Mouse (Mus musculus) E14TG2a.4 (cell line): ENCODE measurements at regions not wholly inside any gene's neighbourhood (a gene's known extent, or its start where the extent isn't known, plus 50 kb on each side); places are given as distances from the start of the nearest gene placed in this dataset.

ENCODE experiments used
- CTCF ChIP-seq: conservative IDR thresholded peaks from 2 replicates; pipeline ENCODE4 v1.5.1; 2014; ENCODE audit warnings: low read length
- NANOG ChIP-seq: IDR thresholded peaks from 2 replicates; pipeline ENCODE4 v1.6.1; 2014; ENCODE audit warnings: borderline replicate concordance, low read length, mixed read lengths
- POU5F1 ChIP-seq: IDR thresholded peaks from 2 replicates; pipeline ENCODE4 v1.6.1; 2014; ENCODE audit warnings: low read length, borderline replicate concordance

- no peak for TF ChIP-seq CTCF
- no peak for TF ChIP-seq NANOG
- no peak for TF ChIP-seq POU5F1
These were observed 83.5 kb upstream of the Spon1 start for GRCm38 (mm10) chr7:113682271-113682670.
